Mouse (Mus musculus): ENCODE data around the gene Tmem252. TPM values are rescaled to one million over a fixed set of nuclear protein-coding genes. Genes with fewer than 3 reads are reported as not detected.
A peak's percentile ranks its signal among the peaks of the same experiment; 100 is the strongest.
"Not testable (repeated sequence)": the region's sequence is repeated elsewhere in the genome, so short reads cannot be mapped to it uniquely, and the experiment has no call there.

Gene Tmem252
- polyA plus RNA-seq, 1 experiment from 2014 or later: 10.3 TPM

- peak overlapping the region; percentile 63 for H3K27ac ChIP-seq (ENCODE audit: low read length)
- WGBS: 34% methylated on average over 3 of the region's 3 CpGs
These were observed 25.4 kb downstream of the Tmem252 start for GRCm38 (mm10) chr19:24699196-24699595.

GRCm38 (mm10) chr19:24699910-24700309, 26.1 kb downstream of the Tmem252 start:
- Histone ChIP-seq H3K4me1 (ENCODE audit: insufficient read depth, low read length) (peaks cover 25% of the 10 kb centered on the region), H3K4me2 (replicated peaks; ENCODE audit: low read depth, low read length) (no peak overlapping the region), H3K9ac (replicated peaks; ENCODE audit: low read length) (no peak overlapping the region), H3K4me3 (ENCODE audit: low read length) (no peak overlapping the region), H3K36me3 (ENCODE audit: insufficient read depth, low read length) (no peaks in the 10 kb centered on the region), H3K27ac (ENCODE audit: low read length) (no peak overlapping the region), H3K27me3 (ENCODE audit: insufficient read depth, low read length) (no peaks in the 10 kb centered on the region), H3K9me3 (ENCODE audit: low read length) (no peaks in the 10 kb centered on the region)
- no peak for ATAC-seq (ENCODE audit: low FRiP score, low TSS enrichment)

More at GRCm38 (mm10) chr19:24699196-24699595, 25.4 kb downstream of the Tmem252 start:
- H3K4me3 ChIP-seq (ENCODE audit: low read length): no peak overlapping the region
- H3K4me1 ChIP-seq (ENCODE audit: insufficient read depth, low read length): peaks cover 25% of the 10 kb centered on the region
- no peaks in the 10 kb centered on the region for H3K27me3 ChIP-seq (ENCODE audit: insufficient read depth, low read length)
- H3K9ac ChIP-seq (replicated peaks; ENCODE audit: low read length): no peak overlapping the region
- no peak; the same call in 1 of the 2 replicates for ATAC-seq (ENCODE audit: low FRiP score, low TSS enrichment)
- H3K9me3 ChIP-seq (ENCODE audit: low read length): no peaks in the 10 kb centered on the region
- no peak overlapping the region for H3K4me2 ChIP-seq (replicated peaks; ENCODE audit: low read depth, low read length)
- no peaks in the 10 kb centered on the region for H3K36me3 ChIP-seq (ENCODE audit: insufficient read depth, low read length)

GRCm38 (mm10) chr19:24700664-24701063, 26.9 kb downstream of the Tmem252 start:
- no peak overlapping the region for H3K4me3 ChIP-seq (ENCODE audit: low read length)
- ATAC-seq (ENCODE audit: low FRiP score, low TSS enrichment): no peak
- H3K27ac ChIP-seq (ENCODE audit: low read length): no peak overlapping the region
- H3K36me3 ChIP-seq (ENCODE audit: insufficient read depth, low read length): no peaks in the 10 kb centered on the region
- no peak overlapping the region for H3K9ac ChIP-seq (replicated peaks; ENCODE audit: low read length)
- no peaks in the 10 kb centered on the region for H3K9me3 ChIP-seq (ENCODE audit: low read length)
- WGBS: 80% methylated on average over 5 of the region's 5 CpGs
- no peak overlapping the region for H3K4me2 ChIP-seq (replicated peaks; ENCODE audit: low read depth, low read length)
- no peaks in the 10 kb centered on the region for H3K27me3 ChIP-seq (ENCODE audit: insufficient read depth, low read length)
- H3K4me1 ChIP-seq (ENCODE audit: insufficient read depth, low read length): peaks cover 25% of the 10 kb centered on the region

GRCm38 (mm10) chr19:24701716-24702115, 27.9 kb downstream of the Tmem252 start:
- Histone ChIP-seq H3K27me3 (ENCODE audit: insufficient read depth, low read length) (no peaks in the 10 kb centered on the region), H3K4me3 (ENCODE audit: low read length) (no peak overlapping the region), H3K27ac (ENCODE audit: low read length) (no peak overlapping the region), H3K4me1 (ENCODE audit: insufficient read depth, low read length) (peaks cover 25% of the 10 kb centered on the region), H3K9me3 (ENCODE audit: low read length) (no peaks in the 10 kb centered on the region), H3K36me3 (ENCODE audit: insufficient read depth, low read length) (no peaks in the 10 kb centered on the region), H3K4me2 (replicated peaks; ENCODE audit: low read depth, low read length) (no peak overlapping the region), H3K9ac (replicated peaks; ENCODE audit: low read length) (no peak overlapping the region)
- ATAC-seq (ENCODE audit: low FRiP score, low TSS enrichment): no peak
- 59% methylated on average over 8 of the region's 8 CpGs for WGBS

DNA sequence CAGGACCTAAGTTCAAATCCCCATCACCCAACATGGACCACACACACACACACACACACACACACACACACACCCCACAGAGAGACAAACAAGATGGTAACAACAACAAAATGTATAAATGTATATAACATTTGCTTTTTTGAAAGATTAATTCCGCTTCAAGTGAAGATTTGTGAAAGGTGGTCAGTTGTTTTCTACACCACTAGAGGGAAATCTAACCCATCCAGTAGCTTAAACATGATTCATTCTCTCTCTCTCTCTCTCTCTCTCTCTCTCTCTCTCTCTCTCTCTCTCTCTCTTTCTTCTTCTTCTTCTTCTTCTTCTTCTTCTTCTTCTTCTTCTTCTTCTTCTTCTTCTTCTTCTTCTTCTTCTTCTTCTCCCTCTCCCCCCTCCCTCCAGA, 29.4 kb downstream of the Tmem252 start:
- 59% methylated on average over 1 of the region's 1 CpGs for WGBS
- H3K27ac ChIP-seq (ENCODE audit: low read length); H3K9me3 ChIP-seq (ENCODE audit: low read length); H3K9ac ChIP-seq (replicated peaks; ENCODE audit: low read length); ATAC-seq (ENCODE audit: low FRiP score, low TSS enrichment); H3K36me3 ChIP-seq (ENCODE audit: insufficient read depth, low read length); H3K27me3 ChIP-seq (ENCODE audit: insufficient read depth, low read length); H3K4me2 ChIP-seq (replicated peaks; ENCODE audit: low read depth, low read length); H3K4me3 ChIP-seq (ENCODE audit: low read length): not testable (repeated sequence)
- H3K4me1 ChIP-seq (ENCODE audit: insufficient read depth, low read length): peaks cover 20% of the 10 kb centered on the region

- peaks cover 16% of the 10 kb centered on the region for H3K4me1 ChIP-seq (ENCODE audit: insufficient read depth, low read length)
- H3K4me3 ChIP-seq (ENCODE audit: low read length): no peak overlapping the region
- no peaks in the 10 kb centered on the region for H3K9me3 ChIP-seq (ENCODE audit: low read length)
- no peak for ATAC-seq (ENCODE audit: low FRiP score, low TSS enrichment)
- 50% methylated on average over 8 of the region's 8 CpGs for WGBS
- no peak overlapping the region for H3K4me2 ChIP-seq (replicated peaks; ENCODE audit: low read depth, low read length)
- no peak overlapping the region for H3K9ac ChIP-seq (replicated peaks; ENCODE audit: low read length)
- H3K27me3 ChIP-seq (ENCODE audit: insufficient read depth, low read length): no peaks in the 10 kb centered on the region
- no peaks in the 10 kb centered on the region for H3K36me3 ChIP-seq (ENCODE audit: insufficient read depth, low read length)
- H3K27ac ChIP-seq (ENCODE audit: low read length): no peak overlapping the region
These were observed 29.9 kb downstream of the Tmem252 start for GRCm38 (mm10) chr19:24703680-24704079.

DNA sequence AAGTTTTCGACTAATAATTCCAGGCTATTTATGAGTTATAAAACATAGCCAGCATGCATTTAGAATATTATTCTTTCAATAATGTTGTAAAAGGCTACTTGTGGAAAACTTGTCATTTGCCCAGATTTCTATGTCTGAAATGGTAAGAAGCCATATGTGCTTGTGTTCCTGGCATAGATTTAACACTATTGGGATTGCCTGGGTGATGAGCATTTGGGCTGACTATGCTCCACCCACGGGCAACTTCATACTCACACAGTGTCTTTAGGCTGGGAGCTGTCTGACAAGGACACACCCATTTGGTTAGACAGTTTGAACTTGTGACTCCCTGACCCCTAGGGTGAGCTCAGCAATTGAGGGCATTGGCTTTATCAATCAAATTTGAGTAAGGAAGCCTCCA, 30.5 kb downstream of the Tmem252 start:
- Histone ChIP-seq H3K9ac (replicated peaks; ENCODE audit: low read length) (no peak overlapping the region), H3K36me3 (ENCODE audit: insufficient read depth, low read length) (no peaks in the 10 kb centered on the region), H3K27me3 (ENCODE audit: insufficient read depth, low read length) (no peaks in the 10 kb centered on the region), H3K4me1 (ENCODE audit: insufficient read depth, low read length) (peaks cover 10% of the 10 kb centered on the region), H3K4me3 (ENCODE audit: low read length) (no peak overlapping the region), H3K4me2 (replicated peaks; ENCODE audit: low read depth, low read length) (no peak overlapping the region), H3K9me3 (ENCODE audit: low read length) (no peaks in the 10 kb centered on the region), H3K27ac (ENCODE audit: low read length) (no peak overlapping the region)
- ATAC-seq (ENCODE audit: low FRiP score, low TSS enrichment): no peak
- WGBS: 66% methylated on average over 2 of the region's 2 CpGs

- no peak for ATAC-seq (ENCODE audit: low FRiP score, low TSS enrichment)
- Histone ChIP-seq H3K4me2 (replicated peaks; ENCODE audit: low read depth, low read length) (no peak overlapping the region), H3K9ac (replicated peaks; ENCODE audit: low read length) (no peak overlapping the region), H3K4me3 (ENCODE audit: low read length) (no peak overlapping the region), H3K4me1 (ENCODE audit: insufficient read depth, low read length) (peaks cover 9% of the 10 kb centered on the region; the same call in 1 of the 2 replicates), H3K36me3 (ENCODE audit: insufficient read depth, low read length) (no peaks in the 10 kb centered on the region), H3K9me3 (ENCODE audit: low read length) (no peaks in the 10 kb centered on the region), H3K27me3 (ENCODE audit: insufficient read depth, low read length) (no peaks in the 10 kb centered on the region), H3K27ac (ENCODE audit: low read length) (no peak overlapping the region)
- WGBS: 78% methylated on average over 1 of the region's 1 CpGs
These were observed 31.6 kb downstream of the Tmem252 start for GRCm38 (mm10) chr19:24705395-24705794.

DNA sequence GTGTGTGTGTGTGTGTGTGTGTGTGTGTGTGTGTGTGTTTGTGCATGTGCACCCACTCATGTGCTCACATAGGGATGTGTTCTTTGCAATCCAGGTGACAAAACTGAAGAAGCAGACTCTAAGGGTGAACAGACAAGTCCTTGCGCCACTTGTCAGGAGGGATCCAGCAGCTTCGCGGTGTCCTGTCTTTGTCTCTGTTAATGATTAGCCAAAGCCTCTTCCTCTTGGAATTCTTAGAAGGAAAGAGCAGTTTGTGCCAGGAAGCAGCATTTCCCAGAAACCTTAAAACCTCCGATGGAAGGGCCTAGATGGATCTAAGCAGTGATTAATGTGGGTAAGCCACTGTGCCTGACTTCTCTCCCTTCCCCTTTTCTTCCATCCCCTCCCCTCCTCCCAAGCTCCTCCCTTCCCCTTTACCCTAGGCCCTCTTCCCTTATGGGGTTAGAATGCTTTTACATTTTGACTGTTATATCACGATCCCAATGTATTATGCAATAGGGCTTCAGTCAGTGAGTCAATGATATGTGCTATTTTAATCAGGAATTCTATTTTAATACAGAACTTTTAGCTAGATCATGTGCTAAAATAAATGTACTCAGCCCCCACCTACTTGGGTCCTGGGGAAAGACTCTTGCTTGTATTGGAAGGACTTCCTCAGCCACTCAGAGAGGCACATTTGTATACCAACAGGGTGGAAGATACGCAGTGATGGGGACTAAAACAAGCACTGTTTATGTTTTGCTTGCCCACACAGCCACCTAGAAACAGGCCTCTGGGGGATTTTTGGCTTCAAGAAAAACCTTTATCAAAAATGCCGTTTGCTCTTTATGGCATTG, 33.5 kb downstream of the Tmem252 start:
- Histone ChIP-seq H3K4me3 (ENCODE audit: low read length) (no peak overlapping the region), H3K27ac (ENCODE audit: low read length) (no peak overlapping the region), H3K27me3 (ENCODE audit: insufficient read depth, low read length) (no peaks in the 10 kb centered on the region), H3K36me3 (ENCODE audit: insufficient read depth, low read length) (no peaks in the 10 kb centered on the region), H3K4me2 (replicated peaks; ENCODE audit: low read depth, low read length) (no peak overlapping the region), H3K9ac (replicated peaks; ENCODE audit: low read length) (no peak overlapping the region), H3K4me1 (ENCODE audit: insufficient read depth, low read length) (peaks cover 6% of the 10 kb centered on the region; the same call in 1 of the 2 replicates), H3K9me3 (ENCODE audit: low read length) (no peaks in the 10 kb centered on the region)
- no peak for ATAC-seq (ENCODE audit: low FRiP score, low TSS enrichment)
- WGBS: 59% methylated on average over 7 of the region's 7 CpGs

GRCm38 (mm10) chr19:24708032-24708431, 34.2 kb downstream of the Tmem252 start:
- WGBS: 66% methylated on average over 7 of the region's 7 CpGs
- Histone ChIP-seq H3K9me3 (ENCODE audit: low read length) (no peaks in the 10 kb centered on the region), H3K4me1 (ENCODE audit: insufficient read depth, low read length) (peaks cover under 1% of the 10 kb centered on the region; the same call in 1 of the 2 replicates), H3K9ac (replicated peaks; ENCODE audit: low read length) (no peak overlapping the region), H3K36me3 (ENCODE audit: insufficient read depth, low read length) (no peaks in the 10 kb centered on the region), H3K27me3 (ENCODE audit: insufficient read depth, low read length) (no peaks in the 10 kb centered on the region), H3K4me3 (ENCODE audit: low read length) (no peak overlapping the region), H3K4me2 (replicated peaks; ENCODE audit: low read depth, low read length) (no peak overlapping the region), H3K27ac (ENCODE audit: low read length) (no peak overlapping the region)
- no peak for ATAC-seq (ENCODE audit: low FRiP score, low TSS enrichment)

Data from kidney, embryonic 16.5 days (tissue).